Mouse (Mus musculus): ENCODE measurements at regions not wholly inside any gene's neighbourhood (a gene's known extent, or its start where the extent isn't known, plus 50 kb on each side); places are given as distances from the start of the nearest gene placed in this dataset.

DNA sequence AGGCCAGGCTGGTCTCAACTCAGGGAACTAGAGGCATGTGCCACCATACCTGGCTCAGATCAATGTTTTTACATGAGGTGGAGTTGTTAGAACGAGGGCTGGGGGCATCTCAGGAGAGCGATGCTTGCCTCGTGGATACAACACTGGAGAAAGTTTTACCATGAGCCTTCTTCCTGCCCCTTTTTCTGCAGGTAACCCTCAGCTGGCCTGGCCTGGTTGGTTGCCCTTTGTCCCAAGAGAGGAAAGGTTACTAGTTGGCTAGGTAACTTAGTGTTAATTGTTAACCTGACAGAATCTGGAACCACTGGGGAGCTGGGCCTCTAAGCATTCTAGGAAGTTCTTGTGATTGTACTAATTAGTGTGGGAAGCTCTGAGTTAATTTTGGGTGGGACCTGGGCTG lies 81.0 kb upstream of the Sertad2 start:
- DNase-seq (ENCODE audit: low spot score) = no peak

DNA sequence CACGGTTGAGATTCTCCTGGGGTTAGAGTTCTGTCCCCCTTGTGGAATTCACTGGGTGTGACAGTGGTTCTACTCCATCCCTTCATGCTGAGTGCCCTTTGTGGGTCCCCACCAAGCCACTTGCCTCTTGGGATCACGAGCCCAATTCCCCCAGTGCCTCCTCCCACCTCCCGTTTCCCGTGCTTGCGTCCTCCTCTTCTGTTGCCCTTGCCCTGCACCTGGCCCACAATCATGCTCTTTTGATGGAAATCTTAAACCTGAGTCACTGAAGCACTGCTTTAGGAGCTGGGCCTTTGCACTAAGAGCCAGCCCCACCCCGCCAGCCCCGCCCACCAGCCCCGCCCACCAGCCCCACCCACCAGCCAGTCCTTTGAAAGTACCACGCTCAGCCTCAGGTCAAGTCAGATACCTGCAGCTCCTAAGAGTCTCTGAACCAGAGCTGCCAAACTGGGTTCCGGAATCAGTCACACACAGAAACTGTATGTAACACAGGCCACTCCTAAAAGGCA lies 79.8 kb upstream of the Sertad2 start:
- no peak for DNase-seq (ENCODE audit: low spot score)

DNA sequence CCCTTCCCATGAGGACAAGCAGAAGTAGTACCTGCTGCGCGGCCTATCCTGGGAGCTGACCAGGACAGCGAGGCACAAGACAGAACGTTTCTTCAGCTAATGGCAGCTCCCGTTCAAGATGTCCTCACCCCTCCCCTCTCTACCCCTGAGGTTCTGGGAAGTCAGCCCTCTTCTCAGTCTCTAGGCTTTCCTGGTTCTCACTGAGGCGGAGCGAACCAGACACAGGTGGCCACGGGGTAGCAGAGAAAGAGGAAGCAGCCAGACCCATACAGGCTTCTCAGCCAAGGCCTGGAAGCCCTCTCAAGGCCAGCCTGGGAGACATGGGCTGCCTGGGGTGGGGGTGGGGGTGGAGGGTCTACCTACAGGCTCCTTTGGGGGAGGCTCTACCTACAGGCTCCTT lies 78.5 kb upstream of the Sertad2 start:
- DNase-seq (ENCODE audit: low spot score) = no peak

DNA sequence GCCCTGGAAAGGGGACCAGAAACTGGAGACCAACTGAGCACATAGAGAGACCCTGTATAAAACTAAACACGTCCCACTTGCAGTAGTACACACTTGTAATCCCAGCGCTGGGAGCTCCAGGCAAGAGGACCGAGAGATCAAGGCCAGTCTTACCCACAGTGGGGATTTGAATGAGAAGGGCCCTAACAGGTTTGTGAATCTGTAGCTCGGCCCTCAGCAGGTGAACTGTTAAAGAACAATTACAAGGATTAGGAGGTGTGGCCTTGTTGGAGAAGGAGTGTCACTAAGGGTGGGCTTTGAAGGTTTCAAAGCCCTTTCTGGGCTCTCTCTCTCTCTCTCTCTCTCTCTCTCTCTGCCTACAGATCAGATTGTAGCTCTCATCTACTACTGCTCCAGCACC lies 76.5 kb upstream of the Sertad2 start:
- no peak for DNase-seq (ENCODE audit: low spot score)

DNA sequence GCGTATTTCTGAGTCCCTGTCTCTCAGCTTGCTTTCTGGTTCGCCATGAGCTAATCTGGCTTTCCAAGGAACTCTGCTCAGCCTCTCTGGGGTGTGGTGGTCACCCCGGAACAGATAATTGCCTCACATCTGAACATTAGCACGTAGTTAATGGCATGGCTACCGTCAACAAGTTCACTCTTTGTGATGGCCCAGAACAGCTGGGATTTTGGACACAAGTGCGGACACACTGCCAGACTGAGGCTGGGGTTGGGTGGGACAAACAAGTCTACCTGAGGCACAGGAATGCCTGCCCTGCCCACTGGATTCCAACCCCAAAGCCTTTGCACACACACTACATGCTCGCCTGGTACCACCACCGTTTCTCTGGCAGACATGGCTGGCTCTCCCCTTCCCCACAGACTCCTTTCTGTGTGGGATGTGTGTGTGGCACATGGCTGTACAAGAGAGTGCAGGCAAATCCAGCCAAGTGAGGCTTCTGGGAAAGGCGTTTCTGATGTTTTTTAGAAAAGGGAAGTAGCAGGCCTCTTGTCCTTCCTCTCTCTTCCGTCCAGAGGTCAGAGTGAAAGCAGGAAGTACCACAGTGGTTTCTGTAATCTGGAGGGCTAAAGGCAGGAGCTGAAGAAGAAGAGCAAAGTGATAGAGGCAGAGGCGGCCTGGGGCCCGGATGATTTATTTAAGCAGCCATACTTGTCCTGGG lies 74.6 kb upstream of the Sertad2 start:
- DNase-seq (ENCODE audit: low spot score) = no peak

DNA sequence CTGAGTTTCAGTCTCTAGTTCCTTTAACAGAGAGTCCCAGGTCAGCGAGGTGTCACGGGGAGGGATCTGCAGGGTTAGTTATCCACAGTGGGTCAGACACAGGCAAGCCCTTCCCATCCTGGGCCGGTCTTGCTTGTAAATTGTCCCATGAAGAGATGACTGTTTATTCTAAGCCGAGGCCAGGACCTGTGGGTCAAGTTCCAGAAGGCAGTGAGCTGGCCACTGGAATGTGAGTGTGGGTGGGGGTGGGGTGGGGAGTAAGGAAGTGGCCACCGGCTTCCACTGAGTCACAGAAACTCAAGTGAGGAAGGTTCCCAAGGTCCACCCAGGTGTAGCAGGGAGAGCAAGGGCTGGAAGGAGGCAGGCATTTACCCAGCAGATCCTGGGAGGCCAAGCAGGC lies 73.7 kb upstream of the Sertad2 start:
- DNase-seq (ENCODE audit: low spot score) = no peak

DNA sequence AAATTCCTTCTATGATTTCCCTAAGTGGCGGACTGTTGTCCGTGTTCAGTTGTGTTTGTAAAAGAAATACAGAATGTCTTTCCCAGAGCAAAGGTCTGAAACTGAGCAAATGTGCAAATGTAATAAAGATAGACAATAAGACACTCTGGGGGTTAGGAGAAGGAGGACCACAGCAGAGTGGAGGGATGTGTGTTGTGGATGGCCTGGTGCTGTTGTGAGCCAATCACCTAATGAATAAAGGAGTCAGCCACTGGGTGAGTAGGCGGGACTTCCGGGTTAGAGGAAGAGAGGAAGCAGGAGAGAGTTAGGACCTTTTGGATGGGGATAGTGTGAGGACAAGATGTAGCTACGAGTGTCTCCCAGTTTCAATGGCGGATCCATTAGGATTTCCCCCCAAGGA lies 72.7 kb upstream of the Sertad2 start:
- DNase-seq (ENCODE audit: low spot score) = no peak

DNA sequence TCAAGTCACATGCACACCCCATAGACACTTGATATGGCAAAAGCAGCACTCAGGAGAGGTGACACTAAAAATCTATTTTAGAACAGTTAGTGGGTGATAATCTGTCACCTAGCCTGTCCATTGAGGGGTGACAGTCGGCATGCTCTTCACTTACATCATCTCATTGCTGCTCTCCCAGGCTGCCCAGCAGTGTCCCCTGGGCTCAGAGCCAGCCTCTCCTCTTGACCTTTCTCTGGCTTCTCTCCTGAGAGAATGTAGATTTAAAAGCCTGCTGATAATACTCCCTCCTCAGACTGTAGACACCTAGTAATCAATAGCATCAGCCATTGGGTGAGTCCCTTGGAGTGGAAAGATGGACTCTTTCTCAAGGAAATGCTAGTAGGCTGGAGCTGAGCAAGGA lies 70.7 kb upstream of the Sertad2 start:
- DNase-seq (ENCODE audit: low spot score) = no peak

DNA sequence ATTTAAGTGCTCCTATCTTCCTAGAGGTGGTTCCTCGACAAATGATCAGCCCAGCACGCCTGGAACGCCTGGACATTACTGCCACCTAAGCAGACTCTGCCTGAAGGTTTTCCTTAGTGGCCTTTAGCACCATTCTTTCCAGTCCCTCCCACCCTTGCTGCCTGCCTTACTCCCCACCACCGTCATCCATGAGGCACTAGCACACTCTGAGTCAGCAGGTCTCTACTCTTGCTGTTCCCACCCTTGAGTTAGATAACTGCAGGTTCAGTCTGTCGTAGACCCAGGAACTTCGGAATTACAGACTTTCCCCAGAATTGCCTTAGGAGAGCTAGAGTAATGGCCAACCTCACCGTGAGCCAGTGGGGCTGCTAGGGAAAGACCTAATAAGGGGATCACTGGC lies 67.4 kb upstream of the Sertad2 start:
- no peak for DNase-seq (ENCODE audit: low spot score)

DNA sequence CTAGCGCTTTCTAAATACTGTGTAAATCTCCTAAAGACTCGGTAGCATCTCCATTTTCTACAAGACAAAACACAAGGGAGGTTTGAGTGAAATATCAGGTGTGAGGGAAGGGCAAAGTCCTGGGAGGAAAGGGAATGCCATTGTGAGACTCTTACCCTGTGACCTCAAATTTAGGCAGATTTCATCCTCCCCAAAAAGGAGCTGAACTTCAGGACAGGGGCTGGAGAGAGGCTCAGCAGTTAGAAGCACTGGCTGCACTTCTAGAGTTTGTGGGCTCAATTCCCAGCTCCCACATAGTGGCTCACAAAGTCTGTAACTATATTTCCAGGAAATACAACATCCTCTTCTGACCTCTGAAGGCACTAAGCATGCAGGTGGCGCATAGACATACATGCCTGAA lies 66.6 kb upstream of the Sertad2 start:
- DNase-seq (ENCODE audit: low spot score) = no peak

DNA sequence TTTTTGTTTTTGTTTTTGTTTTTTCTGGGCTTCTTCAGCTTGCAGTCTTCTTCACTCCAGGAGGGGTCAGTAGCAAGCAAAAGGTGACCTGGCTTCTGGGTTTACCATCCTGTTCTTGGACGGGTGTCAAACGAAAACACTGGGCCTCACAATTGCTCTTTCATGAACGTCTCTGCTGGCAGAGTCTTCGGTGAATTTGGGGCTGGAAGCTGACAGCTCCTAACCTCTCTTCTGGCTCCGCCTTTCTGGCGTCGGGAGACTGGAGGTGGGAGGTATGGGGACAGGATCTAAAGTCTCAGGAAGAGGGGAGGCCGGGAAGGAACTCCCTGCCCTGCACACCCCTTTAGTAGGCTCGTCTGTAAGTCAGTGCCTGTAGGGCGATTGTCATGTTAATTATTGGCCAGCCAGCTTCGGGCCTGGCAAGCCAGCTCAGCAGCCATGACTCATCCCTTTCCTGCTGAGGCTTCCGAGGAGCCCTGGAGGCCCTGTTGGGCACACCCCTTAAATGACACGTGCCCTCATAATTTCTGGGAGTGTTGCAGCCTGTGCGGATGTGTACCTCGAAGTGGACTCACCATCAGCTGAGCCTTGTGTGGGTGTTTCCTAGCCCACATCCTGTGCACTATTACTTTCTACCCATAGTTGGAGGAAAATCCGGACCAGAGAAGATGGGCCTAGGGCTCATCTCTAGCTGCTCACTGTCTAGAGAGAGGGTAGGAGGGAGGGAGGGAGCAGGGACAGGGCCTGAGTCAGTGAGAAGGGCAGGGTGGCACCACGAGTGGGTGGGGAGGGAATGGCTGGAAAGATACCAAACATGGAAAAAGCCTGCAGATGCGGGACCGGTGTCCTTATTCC lies 65.6 kb upstream of the Sertad2 start:
- DNase-seq (ENCODE audit: low spot score) = peak; percentile 55

DNA sequence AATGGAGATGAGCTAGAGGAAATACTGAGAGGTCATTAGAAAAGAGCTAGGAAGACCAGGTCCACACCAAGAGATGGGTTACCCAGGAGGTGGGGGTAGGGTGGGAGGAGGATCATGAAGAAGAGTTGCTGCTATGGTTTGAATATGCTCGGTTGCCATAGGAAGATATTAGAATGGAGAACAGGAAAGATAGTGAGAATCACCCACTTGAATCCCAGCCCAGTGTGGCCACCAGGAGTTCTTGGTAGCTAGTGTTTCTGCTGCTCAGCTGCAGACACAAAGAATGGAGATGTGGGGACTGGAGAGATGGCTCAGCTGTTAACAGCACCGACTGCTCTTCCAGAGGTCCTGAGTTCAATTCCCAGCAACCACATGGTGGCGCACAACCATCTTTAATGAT lies 62.4 kb upstream of the Sertad2 start:
- DNase-seq (ENCODE audit: low spot score) = no peak

DNA sequence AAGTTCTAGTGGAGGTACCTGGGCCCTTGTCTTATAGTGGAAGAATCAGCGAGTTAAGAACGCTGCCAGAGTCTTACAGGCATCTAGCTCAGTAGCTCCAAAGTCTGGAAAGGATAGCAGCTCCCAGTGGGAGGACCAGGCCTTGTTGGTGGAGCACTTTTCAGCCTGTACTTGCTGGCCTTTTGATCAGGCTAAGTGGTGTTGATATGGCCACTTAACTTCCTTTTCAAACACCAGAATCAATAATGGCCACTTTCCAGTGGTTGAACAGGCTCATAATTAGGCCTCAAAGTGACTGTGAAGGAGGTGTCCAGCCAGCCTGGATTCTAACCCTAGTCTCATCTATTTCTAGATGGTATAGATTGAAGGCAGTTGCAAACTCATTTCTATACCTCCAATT lies 57.7 kb upstream of the Sertad2 start:
- DNase-seq (ENCODE audit: low spot score) = no peak
